Comparison of ENCODE assay signal across 8 mouse cellular contexts in genomic region chr19:53084735-53085134, GRCm38 (mm10). TPM values are rescaled to one million over a fixed set of nuclear protein-coding genes. Genes with fewer than 3 reads are reported as not detected.
DNase-seq lines count a peak whose midpoint lies in the region.

No protein-coding gene starts in this region.

- intact Hi-C loops in heart, postnatal 36 days (cut with DNase I), result no loop called here

- peak; percentile 45 for DNase-seq in kidney, adult 11 months
- DNase-seq in kidney, adult 8-10 months, result no peak
- DNase-seq in cerebellum, postnatal 36 days, result peak; percentile 66 to 73
- DNase-seq in heart, postnatal 36 days, result peak; percentile 46 to 48
- peak; percentile 70 for DNase-seq in lung, postnatal 25 days (ENCODE audit: low spot score)
- DNase-seq in spleen, adult 18-20 months, result no peak
- DNase-seq in right cerebral cortex, adult 18-20 months, result no peak
- DNase-seq in right cerebral cortex, postnatal 25 days, result no peak

RNA-seq across cellular contexts. Expression of gene Xpnpep1, which starts 44.7 kb away (rescaled TPM):
- total RNA-seq in heart, postnatal 36 days (2021), result 10 to 100 TPM; 79.1 to 85.7 TPM

RNA-seq across cellular contexts. Expression of gene Add3, which starts 55.5 kb away (rescaled TPM):
- 10 to 100 TPM; 45.2 to 48.6 TPM for total RNA-seq in heart, postnatal 36 days (2021)

Comparison
In these comparisons a context has a peak if more than half of its experiments do, and no peak if none do; other contexts are left out.
1. DNase-seq: peak in kidney, adult 11 months (single experiment), cerebellum, postnatal 36 days (2 of 2), heart, postnatal 36 days (2 of 2) and lung, postnatal 25 days (single experiment); none in kidney, adult 8-10 months (0 of 2), spleen, adult 18-20 months (0 of 2), right cerebral cortex, adult 18-20 months (single experiment) and right cerebral cortex, postnatal 25 days (single experiment).